Mouse (Mus musculus) adipose tissue, adult 10 weeks (tissue): ENCODE data around the gene Ptgis. TPM values are rescaled to one million over a fixed set of nuclear protein-coding genes. Genes with fewer than 3 reads are reported as not detected.

Experiments used
- polyA plus RNA-seq: library from polyadenylated mRNA; stranded (reverse); fragments of 350-450 nt; fragmentation: Illumina TruSeq; extraction: RNeasy Lipid Tissue Mini Kit (QIAGEN cat#74804); gene quantifications from one replicate; pipeline ENCODE4 v1.2.3, GENCODE M21; 2014; ENCODE audit warnings: low read depth, low replicate concordance

Ptgis gene
- polyA plus RNA-seq, result 30.7 TPM

DNA sequence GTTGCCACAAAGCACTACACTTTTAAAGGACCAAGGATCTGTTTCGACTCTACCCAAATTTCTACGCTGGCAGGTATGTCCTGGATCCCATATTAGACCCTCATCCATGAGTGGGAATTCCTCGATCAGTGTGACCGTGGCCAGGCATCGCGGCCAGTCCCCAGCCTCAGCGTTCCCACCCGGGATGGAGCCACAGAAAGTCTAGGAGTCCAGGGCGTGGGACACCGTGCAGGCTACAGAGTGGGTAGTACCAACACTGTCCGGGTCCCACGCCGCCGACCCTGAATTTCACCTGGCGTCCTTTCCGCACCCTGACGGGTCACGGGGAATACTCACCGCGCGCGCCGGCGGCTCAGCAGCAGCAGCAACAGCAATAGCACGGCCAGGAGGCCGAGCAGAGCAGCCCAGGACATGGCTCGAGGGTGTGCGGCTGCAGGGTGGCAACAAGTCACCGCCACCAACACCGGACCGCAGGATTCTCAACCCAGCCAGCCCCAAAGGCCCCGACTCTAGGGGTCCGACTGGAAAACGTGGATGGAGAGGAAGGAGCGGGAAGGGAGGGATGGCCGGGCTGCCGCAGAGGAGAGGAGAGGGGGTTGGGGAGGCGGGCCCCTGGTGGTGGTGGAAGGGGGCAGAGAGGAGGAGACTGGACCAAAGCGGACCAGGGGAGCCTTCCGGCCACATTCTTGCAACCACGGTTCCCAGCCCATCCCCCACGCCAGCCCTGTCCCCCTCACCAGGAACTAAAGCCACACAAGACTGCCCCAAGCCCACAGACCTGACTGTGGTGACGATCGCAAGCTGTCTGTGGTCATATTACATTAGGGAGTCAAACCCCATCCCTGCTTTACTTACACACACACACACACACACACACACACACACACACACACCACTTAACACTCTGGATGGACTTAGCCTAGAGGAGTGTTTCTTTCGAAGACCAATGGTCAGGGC, at the start of gene Ptgis:
Ptgis (minus strand) TSS at position 597 of the 957 bp plus-strand sequence.

DNA sequence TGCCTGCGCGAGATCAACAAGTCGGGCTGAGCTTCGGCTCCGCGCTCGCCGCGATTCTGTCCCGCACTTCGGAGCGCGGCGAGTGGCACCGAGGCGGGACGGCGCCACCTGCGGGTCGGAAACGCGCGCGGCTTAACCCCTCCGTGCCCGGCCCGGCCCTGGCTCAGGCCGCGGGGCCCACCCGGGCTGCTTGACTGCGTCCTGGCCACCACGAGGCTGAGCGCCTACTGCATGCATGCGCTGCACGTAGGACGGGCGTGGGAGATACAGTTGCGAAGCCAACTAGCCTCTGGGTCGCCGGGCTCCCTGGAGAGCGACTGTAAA, 50.4 kb downstream of the Ptgis start, which contains the start of gene Kcnb1:
Kcnb1 (minus strand) TSS at position 80 of the 324 bp plus-strand sequence.

Other genes with a start within 250 kb of the Ptgis start
- gene Stau1, start 244.3 kb downstream of the Ptgis start, polyA plus RNA-seq, result 72.0 TPM
- 28.2 TPM for gene Ddx27, start 225.4 kb downstream of the Ptgis start, polyA plus RNA-seq
- 51.5 TPM for gene Znfx1, start 177.6 kb downstream of the Ptgis start, polyA plus RNA-seq
- 7.3 TPM for gene Kcnb1, start 50.4 kb downstream of the Ptgis start, polyA plus RNA-seq
- 10.5 TPM for gene B4galt5, start 108.6 kb upstream of the Ptgis start, polyA plus RNA-seq
- 29.0 TPM for gene Slc9a8, start 181.1 kb upstream of the Ptgis start, polyA plus RNA-seq